Mouse (Mus musculus): ENCODE results near the gene Usp3. TPM values are rescaled to one million over a fixed set of nuclear protein-coding genes. Genes with fewer than 3 reads are reported as not detected.
A peak's percentile ranks its signal among the peaks of the same experiment; 100 is the strongest.

Usp3 gene
- polyA plus RNA-seq, 1 experiment from 2014 or later: 54.0 TPM

DNA sequence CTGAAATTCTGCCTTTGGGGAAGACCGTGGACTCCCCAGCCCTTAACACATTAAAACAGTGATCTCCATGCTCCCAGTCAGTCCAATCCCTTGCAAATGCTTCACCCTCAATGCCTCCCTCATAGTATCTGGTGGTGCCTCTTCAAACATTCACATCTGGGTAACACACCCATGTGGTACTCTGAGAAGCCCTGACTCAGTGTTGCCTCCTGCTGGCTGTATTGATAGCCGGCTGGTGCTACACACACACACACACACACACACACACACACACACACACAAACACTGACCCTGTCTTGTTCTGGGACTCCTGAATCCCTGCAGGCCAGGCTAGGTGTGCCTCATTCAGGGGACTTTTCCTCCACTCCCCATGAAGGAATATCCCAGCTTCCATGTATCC is 24.9 kb upstream of the Usp3 start:
- no peaks in the 10 kb centered on the region for H3K9me3 ChIP-seq (replicated peaks)
- no peak overlapping the region for H3K4me2 ChIP-seq (replicated peaks)
- no peak overlapping the region for H3K4me3 ChIP-seq (replicated peaks)
- ATAC-seq (ENCODE audit: insufficient number of reproducible peaks, low FRiP score, low TSS enrichment, low read depth): no peak
- H3K9ac ChIP-seq: no peak overlapping the region
- peaks cover 20% of the 10 kb centered on the region for H3K4me1 ChIP-seq
- H3K27ac ChIP-seq (replicated peaks): no peak overlapping the region
- WGBS: 98% methylated on average over 2 of the region's 2 CpGs
- H3K27me3 ChIP-seq: no peaks in the 10 kb centered on the region
- H3K36me3 ChIP-seq: no peaks in the 10 kb centered on the region

- Histone ChIP-seq H3K4me1 (peaks cover 25% of the 10 kb centered on the region), H3K27ac (replicated peaks) (no peak overlapping the region), H3K27me3 (no peaks in the 10 kb centered on the region), H3K36me3 (no peaks in the 10 kb centered on the region), H3K9me3 (replicated peaks) (no peaks in the 10 kb centered on the region), H3K4me3 (replicated peaks) (no peak overlapping the region), H3K9ac (no peak overlapping the region), H3K4me2 (replicated peaks) (no peak overlapping the region)
- 48% methylated on average over 4 of the region's 4 CpGs for WGBS
- ATAC-seq (ENCODE audit: insufficient number of reproducible peaks, low FRiP score, low TSS enrichment, low read depth): no peak
Observed at GRCm38 (mm10) chr9:66616858-66617257, 23.9 kb upstream of the Usp3 start.

GRCm38 (mm10) chr9:66615141-66615540 is 22.2 kb upstream of the Usp3 start:
- no peak overlapping the region for H3K4me3 ChIP-seq (replicated peaks)
- H3K27me3 ChIP-seq: no peaks in the 10 kb centered on the region
- H3K9me3 ChIP-seq (replicated peaks): no peaks in the 10 kb centered on the region
- H3K27ac ChIP-seq (replicated peaks): no peak overlapping the region
- ATAC-seq (ENCODE audit: insufficient number of reproducible peaks, low FRiP score, low TSS enrichment, low read depth): no peak
- peaks cover 16% of the 10 kb centered on the region for H3K4me1 ChIP-seq
- H3K36me3 ChIP-seq: no peaks in the 10 kb centered on the region
- WGBS: 33% methylated on average over 9 of the region's 9 CpGs
- H3K4me2 ChIP-seq (replicated peaks): no peak overlapping the region
- no peak overlapping the region for H3K9ac ChIP-seq

GRCm38 (mm10) chr9:66614547-66614946 is 21.6 kb upstream of the Usp3 start:
- H3K9me3 ChIP-seq (replicated peaks): no peaks in the 10 kb centered on the region
- no peaks in the 10 kb centered on the region for H3K27me3 ChIP-seq
- H3K36me3 ChIP-seq: no peaks in the 10 kb centered on the region
- H3K9ac ChIP-seq: no peak overlapping the region
- no peak overlapping the region for H3K27ac ChIP-seq (replicated peaks)
- no peak overlapping the region for H3K4me3 ChIP-seq (replicated peaks)
- peaks cover 11% of the 10 kb centered on the region; the same call in 1 of the 2 replicates for H3K4me1 ChIP-seq
- 77% methylated on average over 7 of the region's 7 CpGs for WGBS
- H3K4me2 ChIP-seq (replicated peaks): no peak overlapping the region
- ATAC-seq (ENCODE audit: insufficient number of reproducible peaks, low FRiP score, low TSS enrichment, low read depth): no peak

GRCm38 (mm10) chr9:66613667-66614066 is 20.7 kb upstream of the Usp3 start:
- Histone ChIP-seq H3K36me3 (no peaks in the 10 kb centered on the region), H3K4me3 (replicated peaks) (no peak overlapping the region), H3K27me3 (no peaks in the 10 kb centered on the region), H3K4me2 (replicated peaks) (no peak overlapping the region), H3K4me1 (peaks cover 11% of the 10 kb centered on the region; the same call in 1 of the 2 replicates), H3K27ac (replicated peaks) (no peak overlapping the region), H3K9ac (no peak overlapping the region), H3K9me3 (replicated peaks) (no peaks in the 10 kb centered on the region)
- no peak for ATAC-seq (ENCODE audit: insufficient number of reproducible peaks, low FRiP score, low TSS enrichment, low read depth)
- WGBS: 77% methylated on average over 7 of the region's 7 CpGs

DNA sequence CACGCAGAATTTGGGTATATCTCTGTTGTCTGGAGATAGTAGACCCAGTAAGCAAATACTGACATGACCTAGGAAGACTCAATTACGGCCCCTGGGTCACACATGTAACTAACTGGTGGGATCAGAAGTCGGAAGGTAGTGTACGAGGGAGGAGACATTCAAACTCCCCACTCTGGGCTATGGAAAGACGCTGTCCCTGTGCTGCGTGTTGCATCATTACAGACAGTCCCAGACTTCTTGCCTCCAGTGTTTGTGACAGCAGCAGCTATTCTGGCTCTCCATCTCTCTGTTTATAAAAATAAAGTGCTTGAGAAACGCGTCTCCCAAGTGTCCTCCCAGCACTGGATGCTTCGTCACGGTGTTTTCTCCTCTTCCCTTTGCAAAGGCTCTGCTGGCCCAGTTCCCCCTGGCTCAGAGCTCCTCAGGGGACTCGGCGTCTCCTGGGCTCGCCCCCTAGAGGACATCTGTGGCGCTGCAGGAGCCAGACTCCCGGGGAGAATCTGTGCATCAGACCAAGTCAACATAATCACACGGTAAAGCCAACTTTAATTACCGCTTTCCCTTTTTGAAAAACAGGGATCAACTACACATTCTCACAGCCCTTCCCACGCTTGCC is 18.6 kb upstream of the Usp3 start:
- Histone ChIP-seq H3K4me1 (peaks cover 11% of the 10 kb centered on the region; the same call in 1 of the 2 replicates), H3K4me3 (replicated peaks) (peak overlapping the region; percentile 17), H3K9me3 (replicated peaks) (no peaks in the 10 kb centered on the region), H3K27ac (replicated peaks) (peak overlapping the region; percentile 39), H3K4me2 (replicated peaks) (peak overlapping the region; percentile 47), H3K9ac (no peak overlapping the region), H3K27me3 (no peaks in the 10 kb centered on the region), H3K36me3 (no peaks in the 10 kb centered on the region)
- WGBS: 16% methylated on average over 18 of the region's 18 CpGs
- peak; percentile 84 for ATAC-seq (ENCODE audit: insufficient number of reproducible peaks, low FRiP score, low TSS enrichment, low read depth)

- Histone ChIP-seq H3K9me3 (replicated peaks) (no peaks in the 10 kb centered on the region), H3K27ac (replicated peaks) (no peak overlapping the region), H3K4me2 (replicated peaks) (no peak overlapping the region), H3K4me1 (peaks cover 23% of the 10 kb centered on the region; the same call in 1 of the 2 replicates), H3K27me3 (no peaks in the 10 kb centered on the region), H3K36me3 (no peaks in the 10 kb centered on the region), H3K4me3 (replicated peaks) (no peak overlapping the region), H3K9ac (no peak overlapping the region)
- ATAC-seq (ENCODE audit: insufficient number of reproducible peaks, low FRiP score, low TSS enrichment, low read depth): no peak
- 68% methylated on average over 5 of the region's 5 CpGs for WGBS
Observed at GRCm38 (mm10) chr9:66608817-66609345, 15.9 kb upstream of the Usp3 start.

DNA sequence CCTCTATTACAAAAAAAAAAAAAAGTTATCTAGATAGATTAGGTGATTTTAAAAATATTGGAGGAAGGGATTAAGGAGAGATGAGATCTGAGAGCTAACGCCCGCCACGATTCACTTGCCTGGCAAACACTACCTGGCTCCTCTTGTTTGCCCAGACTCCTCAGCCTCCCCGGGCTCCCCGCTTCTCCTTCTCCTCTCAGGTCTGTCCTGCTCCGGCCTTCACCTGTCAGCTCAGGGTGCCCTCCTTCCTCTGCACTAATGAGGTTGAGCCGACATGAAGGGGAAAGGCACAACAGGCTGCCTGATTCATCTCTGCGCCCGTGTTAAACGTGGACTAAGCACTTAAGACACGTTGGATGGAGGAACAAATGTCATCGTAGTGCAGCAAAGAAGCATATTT is 13.9 kb upstream of the Usp3 start:
- H3K4me1 ChIP-seq: peaks cover 19% of the 10 kb centered on the region; the same call in 1 of the 2 replicates
- ATAC-seq (ENCODE audit: insufficient number of reproducible peaks, low FRiP score, low TSS enrichment, low read depth): no peak
- H3K36me3 ChIP-seq: no peaks in the 10 kb centered on the region
- 0 out of 2 replicates have a peak overlapping the region, but pooled peaks have one; percentile 24 for H3K4me2 ChIP-seq (replicated peaks)
- peak overlapping the region; percentile 31; the same call in 1 of the 2 replicates for H3K27ac ChIP-seq (replicated peaks)
- WGBS: 46% methylated on average over 12 of the region's 12 CpGs
- no peak overlapping the region for H3K4me3 ChIP-seq (replicated peaks)
- H3K9me3 ChIP-seq (replicated peaks): no peaks in the 10 kb centered on the region
- no peaks in the 10 kb centered on the region for H3K27me3 ChIP-seq
- no peak overlapping the region for H3K9ac ChIP-seq

- no peaks in the 10 kb centered on the region for H3K27me3 ChIP-seq
- no peak overlapping the region for H3K4me3 ChIP-seq (replicated peaks)
- WGBS: 52% methylated on average over 13 of the region's 13 CpGs
- peak overlapping the region; percentile 34; the same call in 1 of the 2 replicates for H3K4me2 ChIP-seq (replicated peaks)
- ATAC-seq (ENCODE audit: insufficient number of reproducible peaks, low FRiP score, low TSS enrichment, low read depth): no peak
- peaks cover 12% of the 10 kb centered on the region; the same call in 1 of the 2 replicates for H3K4me1 ChIP-seq
- H3K36me3 ChIP-seq: no peaks in the 10 kb centered on the region
- no peaks in the 10 kb centered on the region for H3K9me3 ChIP-seq (replicated peaks)
- H3K27ac ChIP-seq (replicated peaks): peak overlapping the region; percentile 31; the same call in 1 of the 2 replicates
- no peak overlapping the region for H3K9ac ChIP-seq
Observed at GRCm38 (mm10) chr9:66605876-66606750, 13.2 kb upstream of the Usp3 start.

GRCm38 (mm10) chr9:66604349-66605206 is 11.6 kb upstream of the Usp3 start:
- no peak overlapping the region for H3K4me3 ChIP-seq (replicated peaks)
- no peak overlapping the region for H3K27ac ChIP-seq (replicated peaks)
- H3K4me2 ChIP-seq (replicated peaks): no peak overlapping the region
- WGBS: 89% methylated on average over 8 of the region's 8 CpGs
- H3K4me1 ChIP-seq: peaks cover 12% of the 10 kb centered on the region; the same call in 1 of the 2 replicates
- no peaks in the 10 kb centered on the region for H3K9me3 ChIP-seq (replicated peaks)
- H3K27me3 ChIP-seq: no peaks in the 10 kb centered on the region
- no peak for ATAC-seq (ENCODE audit: insufficient number of reproducible peaks, low FRiP score, low TSS enrichment, low read depth)
- H3K36me3 ChIP-seq: no peaks in the 10 kb centered on the region
- H3K9ac ChIP-seq: no peak overlapping the region

Measured in embryonic facial prominence, embryonic 15.5 days (tissue).